9 mouse cellular contexts compared by ENCODE assay signal in the genomic region with DNA sequence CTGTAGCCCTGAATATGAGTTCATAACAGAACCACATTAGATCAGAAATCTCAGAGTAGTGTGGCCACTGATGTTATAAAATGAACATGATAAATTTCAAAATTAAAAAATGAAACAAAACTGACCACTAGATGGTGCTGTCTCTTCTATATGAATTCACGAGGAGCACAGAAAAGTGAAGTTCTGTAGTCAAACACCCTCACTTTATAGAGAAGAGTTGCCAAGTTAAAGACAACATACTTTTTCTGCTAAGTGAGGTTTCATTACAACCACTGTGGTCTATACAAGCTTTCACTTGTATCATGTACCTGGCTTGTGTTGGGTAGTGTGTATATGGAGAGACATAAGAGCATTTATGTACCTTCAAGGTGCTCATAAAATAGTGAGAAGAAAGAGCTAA. TPM values are rescaled to one million over a fixed set of nuclear protein-coding genes. Genes with fewer than 3 reads are reported as not detected.
DNase-seq lines count a peak whose midpoint lies in the region; ATAC-seq and TF ChIP-seq lines count a peak whose summit lies in the region.
"Had no signal": no experiment of that assay in that cellular context is flagged by ENCODE, and none has a peak within 500 bp of the region (broad histone marks: within the 10 kb centered on the region; RNA-seq: fewer than 3 reads in every experiment).

No protein-coding gene starts in this region.

- no peaks in the 10 kb centered on the region for H3K4me1 ChIP-seq in liver, adult 2 months (ENCODE audit: control insufficient read depth, insufficient read depth, low read length)
- no peaks in the 10 kb centered on the region for H3K4me1 ChIP-seq in liver, embryonic 11.5 days (replicated peaks; ENCODE audit: control insufficient read depth, insufficient read depth, low read length)

- H3K79me2 ChIP-seq in liver, adult 2 months (ENCODE audit: control insufficient read depth, insufficient read depth, low read length) = no peaks in the 10 kb centered on the region

- no peak overlapping the region for H3K9ac ChIP-seq in liver, adult 2 months (ENCODE audit: low read depth, low read length)
- no peak overlapping the region for H3K9ac ChIP-seq in liver, embryonic 11.5 days (ENCODE audit: low read depth, low read length)

- H3K4me2 ChIP-seq in liver, embryonic 11.5 days = no peak overlapping the region

- ATAC-seq in liver, embryonic 11.5 days (replicated peaks; ENCODE audit: low FRiP score) = no peak
- ATAC-seq in monocyte, adult 5-6 weeks (replicated peaks; ENCODE audit: insufficient number of reproducible peaks, low FRiP score, low TSS enrichment, poor library complexity, severe bottlenecking) = 0 out of 2 replicates have a peak, but pooled peaks have one; percentile 24

- TF ChIP-seq POLR2A in liver, adult 2 months (IDR thresholded peaks at IDR 0.05; ENCODE audit: extremely low read depth, insufficient read depth, low read length) = no peak

- no peaks in the 10 kb centered on the region for H3K9me3 ChIP-seq in liver, embryonic 11.5 days (ENCODE audit: control insufficient read depth, low read length)

- WGBS in liver, adult 2 months = 0% methylated on average over 1 of the region's 1 CpGs
- WGBS in liver, embryonic 11.5 days = 5% methylated on average over 1 of the region's 1 CpGs

- TF ChIP-seq CTCF in liver, adult 2 months (IDR thresholded peaks at IDR 0.05; ENCODE audit: low read depth, low read length) = peak; percentile 27; the same call in 1 of the 2 replicates

- no peak overlapping the region for H3K27ac ChIP-seq in liver, adult 2 months (replicated peaks; ENCODE audit: insufficient read depth, low read depth, low read length)
- H3K27ac ChIP-seq in liver, embryonic 11.5 days (ENCODE audit: low read depth, low read length) = no peak overlapping the region
- H3K27ac ChIP-seq: macrophage had no signal

- H3K4me3 ChIP-seq in liver, adult 2 months (ENCODE audit: insufficient read depth, low read depth, low read length) = no peak overlapping the region
- no peak overlapping the region for H3K4me3 ChIP-seq in liver, embryonic 11.5 days (ENCODE audit: low read depth, low read length)

- peak; percentile 53 for DNase-seq in liver, adult 2 months (ENCODE audit: extremely low read depth, low read depth, low spot score)
- no peak for DNase-seq in liver, embryonic 11.5 days (ENCODE audit: low spot score)
- peak; percentile 40 for DNase-seq in ZHBTc4 (ENCODE audit: low read depth, low spot score)
- peak; percentile 5 for DNase-seq in gonadal fat pad, adult 2 months (ENCODE audit: low read depth)
- DNase-seq in cerebellum, adult 11 months = no peak
- DNase-seq in thymus, postnatal 4 days = no peak
- no peak for DNase-seq in adrenal gland, postnatal 36 days

- no peaks in the 10 kb centered on the region for H3K27me3 ChIP-seq in liver, adult 2 months (ENCODE audit: control insufficient read depth, insufficient read depth, low read length)
- no peaks in the 10 kb centered on the region for H3K27me3 ChIP-seq in liver, embryonic 11.5 days (replicated peaks; ENCODE audit: control insufficient read depth, insufficient read depth, low read length)

- no peaks in the 10 kb centered on the region for H3K36me3 ChIP-seq in liver, adult 2 months (ENCODE audit: control insufficient read depth, insufficient read depth, low read length)
- H3K36me3 ChIP-seq in liver, embryonic 11.5 days (ENCODE audit: control insufficient read depth, insufficient read depth, low read length) = no peaks in the 10 kb centered on the region

RNA-seq across cellular contexts. Expression of gene Rsu1, which starts 19.4 kb away (rescaled TPM):
- 31.5 and 34.9 TPM in 2 replicates for total RNA-seq in liver, adult 2 months (2014; rRNA removed)
- polyA plus RNA-seq in liver, adult 2 months (2012; rRNA removed) = 17.9 and 26.8 TPM in 2 replicates
- polyA plus RNA-seq in liver, embryonic 11.5 days (2014; fragmentation: Nextera tagmentation; extraction: Ambion mirVana) = 135 and 140 TPM in 2 replicates
- 150 and 157 TPM in 2 replicates for polyA plus RNA-seq in gonadal fat pad, adult 2 months (2012; rRNA removed)
- 96.6 to 120 TPM (median 106 TPM) in 3 replicates for total RNA-seq in monocyte, adult 5-6 weeks (2017)
- total RNA-seq in adrenal gland, postnatal 36 days (2021) = 10 to 100 TPM; 72.3 to 73.5 TPM

Comparison
In these comparisons a context has a peak if more than half of its experiments do, and no peak if none do; other contexts are left out.
1. DNase-seq: peak in liver, adult 2 months (single experiment), ZHBTc4 (single experiment) and gonadal fat pad, adult 2 months (single experiment); none in liver, embryonic 11.5 days (single experiment), cerebellum, adult 11 months (single experiment), thymus, postnatal 4 days (single experiment) and adrenal gland, postnatal 36 days (0 of 2).